Mouse (Mus musculus): ENCODE results near the gene Ccl7.

- no peak for TF ChIP-seq CTCF (conservative IDR thresholded peaks at IDR 0.05; ENCODE audit: low read length)
- TF ChIP-seq NANOG (IDR thresholded peaks at IDR 0.05; ENCODE audit: borderline replicate concordance, low read length): no peak
- TF ChIP-seq POU5F1 (IDR thresholded peaks at IDR 0.05; ENCODE audit: borderline replicate concordance, low read length): no peak
Observed at GRCm38 (mm10) chr11:82062226-82062625, 16.7 kb downstream of the Ccl7 start.

All from E14TG2a.4 (cell line).